Mouse (Mus musculus): ENCODE measurements around the gene Mical3. TPM values are rescaled to one million over a fixed set of nuclear protein-coding genes. Genes with fewer than 3 reads are reported as not detected.
A peak's percentile ranks its signal among the peaks of the same experiment; 100 is the strongest.
"Not testable (repeated sequence)": the region's sequence is repeated elsewhere in the genome, so short reads cannot be mapped to it uniquely, and the experiment has no call there.

Gene Mical3
- total RNA-seq, 2 experiments from 2014 or later = 65.2 to 82.4 TPM

GRCm38 (mm10) chr6:120930450-120931306 lies 200.1 kb downstream of the Mical3 start:
- no peak for DNase-seq

- no peak for DNase-seq
These were observed 201.4 kb downstream of the Mical3 start for GRCm38 (mm10) chr6:120929421-120929820.

GRCm38 (mm10) chr6:120927765-120928164 lies 203.0 kb downstream of the Mical3 start:
- DNase-seq = peak; percentile 57

GRCm38 (mm10) chr6:120926880-120927279 lies 203.9 kb downstream of the Mical3 start:
- no peak for DNase-seq

- not testable (repeated sequence) for DNase-seq
These were observed 205.9 kb downstream of the Mical3 start for GRCm38 (mm10) chr6:120924791-120925321.

- DNase-seq = no peak
These were observed 212.8 kb downstream of the Mical3 start for GRCm38 (mm10) chr6:120917975-120918374.

- not testable (repeated sequence) for DNase-seq
These were observed 213.6 kb downstream of the Mical3 start for GRCm38 (mm10) chr6:120916972-120917881.

- DNase-seq = peak; percentile 86
These were observed 214.5 kb downstream of the Mical3 start, which contains the start of gene Bid for GRCm38 (mm10) chr6:120916074-120916971. Gene Bid, minus strand, starts transcription at chr6:120916853.

GRCm38 (mm10) chr6:120915649-120915975 lies 215.2 kb downstream of the Mical3 start:
- no peak for DNase-seq

GRCm38 (mm10) chr6:120914911-120915648 lies 215.7 kb downstream of the Mical3 start:
- peak; percentile 32 for DNase-seq

- no peak for DNase-seq
These were observed 216.3 kb downstream of the Mical3 start for GRCm38 (mm10) chr6:120914533-120914910.

- DNase-seq = no peak
These were observed 217.0 kb downstream of the Mical3 start for GRCm38 (mm10) chr6:120913783-120914182.

GRCm38 (mm10) chr6:120912931-120913330 lies 217.9 kb downstream of the Mical3 start:
- no peak for DNase-seq

- no peak for DNase-seq
These were observed 219.4 kb downstream of the Mical3 start for GRCm38 (mm10) chr6:120911213-120912007.

- no peak for DNase-seq
These were observed 221.3 kb downstream of the Mical3 start for GRCm38 (mm10) chr6:120909501-120909900.

GRCm38 (mm10) chr6:120907876-120908597 lies 222.8 kb downstream of the Mical3 start:
- not testable (repeated sequence) for DNase-seq

- DNase-seq = no peak
These were observed 224.3 kb downstream of the Mical3 start for GRCm38 (mm10) chr6:120906521-120906920.

GRCm38 (mm10) chr6:120905111-120905510 lies 225.7 kb downstream of the Mical3 start:
- DNase-seq = no peak

- no peak for DNase-seq
These were observed 226.8 kb downstream of the Mical3 start for GRCm38 (mm10) chr6:120903961-120904360.

All from gastrocnemius, postnatal 10 days (tissue).